Mouse (Mus musculus): ENCODE data around the gene Sim2.

The Sim2 gene

DNA sequence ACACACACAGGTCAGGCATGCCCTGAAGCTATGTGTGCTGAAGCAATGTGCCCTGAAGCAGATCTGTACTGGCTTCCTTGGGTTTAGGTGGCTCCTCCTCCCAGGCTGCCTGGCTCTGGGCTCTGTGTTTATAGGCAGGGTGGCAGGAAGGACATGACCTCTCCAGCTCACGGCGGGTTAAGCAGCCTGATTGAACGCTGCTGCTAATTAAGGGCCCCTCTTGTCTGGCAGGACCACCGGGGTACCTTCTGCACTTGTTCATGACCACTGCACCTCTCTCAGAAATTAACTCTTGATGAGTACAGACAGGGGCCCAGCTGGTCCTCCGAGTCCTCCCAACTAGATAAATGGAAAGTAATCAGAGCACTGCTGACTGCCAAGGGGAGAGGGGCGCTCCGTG, 79.5 kb downstream of the Sim2 start:
- DNase-seq (ENCODE audit: low spot score), result no peak

GRCm38 (mm10) chr16:94164978-94165377, 80.2 kb downstream of the Sim2 start:
- DNase-seq (ENCODE audit: low spot score), result no peak

DNA sequence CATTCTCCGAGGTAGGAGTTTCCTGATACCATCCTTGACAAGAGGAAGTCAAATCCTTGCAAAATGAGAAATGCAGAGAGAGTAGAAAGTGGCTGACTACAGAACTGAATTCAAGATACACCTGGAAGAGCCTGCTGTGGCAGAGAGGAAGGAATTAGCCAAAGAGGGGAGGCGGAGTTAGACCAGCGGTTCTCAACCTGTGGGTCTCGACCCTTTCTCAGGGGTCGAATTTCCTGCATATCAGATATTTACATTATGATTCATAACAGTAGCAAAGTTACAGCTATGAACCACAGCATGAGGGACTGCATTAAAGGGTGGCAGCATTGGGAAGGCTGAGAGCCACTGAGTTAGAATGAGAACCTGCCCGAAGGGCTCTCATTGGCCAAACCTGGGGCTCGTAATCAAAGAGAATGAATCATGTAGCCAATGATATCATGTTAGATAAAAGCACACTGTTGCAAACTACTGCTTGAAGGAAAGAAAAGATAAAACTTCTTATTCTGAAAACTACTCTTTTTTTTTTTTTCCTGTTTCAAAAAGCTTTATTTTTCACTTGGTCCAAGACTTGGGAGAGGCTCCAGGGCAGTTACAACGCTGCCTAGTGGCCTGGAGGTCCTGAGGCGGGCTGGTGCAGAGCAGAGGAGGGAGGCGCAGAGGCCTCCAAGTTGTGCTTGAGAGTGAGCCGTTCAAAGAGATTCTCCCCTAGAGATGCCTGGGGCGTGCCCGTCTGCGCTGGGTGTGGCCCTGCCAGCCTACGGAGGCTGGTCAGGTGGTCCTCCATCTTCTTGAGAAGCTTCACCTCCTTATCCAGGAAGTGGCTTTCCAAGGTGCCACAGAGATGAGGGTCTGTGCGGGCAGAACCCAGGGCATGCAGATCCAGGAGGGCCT, 84.2 kb downstream of the Sim2 start:
- no peak for DNase-seq (ENCODE audit: low spot score)

GRCm38 (mm10) chr16:94170218-94170617, 85.5 kb downstream of the Sim2 start:
- DNase-seq (ENCODE audit: low spot score), result no peak

DNA sequence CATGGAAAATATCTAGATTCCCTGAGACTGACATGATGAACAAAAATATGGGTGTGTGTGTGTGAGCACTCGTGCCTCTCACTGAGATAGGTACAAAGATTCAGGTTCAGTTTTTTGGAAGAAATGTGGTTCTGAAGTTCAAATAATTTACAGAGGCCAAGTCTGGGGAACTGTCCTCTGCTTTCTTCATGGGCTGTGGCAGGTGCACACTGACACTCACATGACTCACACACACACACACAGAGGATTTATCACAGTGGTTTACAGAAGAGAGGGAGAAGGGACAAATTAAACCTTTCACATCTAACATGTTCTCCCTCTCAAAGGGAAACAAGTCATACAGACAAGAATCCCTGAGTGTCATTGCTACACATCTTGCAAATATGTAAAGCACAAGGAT, 88.6 kb downstream of the Sim2 start:
- DNase-seq (ENCODE audit: low spot score), result no peak

GRCm38 (mm10) chr16:94175366-94175986, 90.7 kb downstream of the Sim2 start:
- DNase-seq (ENCODE audit: low spot score), result no peak
